Mouse (Mus musculus): ENCODE results near the gene Tnrc18. TPM values are rescaled to one million over a fixed set of nuclear protein-coding genes. Genes with fewer than 3 reads are reported as not detected.

Gene Tnrc18
- polyA plus RNA-seq, 1 experiment from 2014 or later, result 23.3 TPM

DNA sequence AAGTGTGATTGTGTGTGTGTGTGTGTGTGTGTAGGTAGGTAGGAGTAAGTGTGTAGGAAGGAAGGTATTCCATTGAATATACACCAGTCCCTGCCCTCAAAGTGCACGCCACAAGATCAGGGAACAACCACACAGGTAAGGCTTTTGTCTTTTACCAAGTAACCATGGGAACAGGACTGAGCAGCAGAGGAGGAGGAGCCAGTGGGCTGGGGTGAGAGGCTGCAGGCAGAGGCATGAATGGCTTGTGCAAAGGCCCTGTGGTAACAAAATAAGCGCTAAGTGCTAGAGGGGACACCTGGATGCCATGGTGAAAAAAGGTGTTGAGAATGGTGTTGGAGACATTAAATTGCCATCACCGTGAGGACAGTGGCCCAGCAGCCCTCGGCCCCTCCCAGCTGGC, 24.9 kb downstream of the Tnrc18 start:
- no peak overlapping the region for H3K4me2 ChIP-seq (ENCODE audit: low read length)
- H3K4me1 ChIP-seq (ENCODE audit: control insufficient read depth, insufficient read depth, low read length), result peaks cover 34% of the 10 kb centered on the region

DNA sequence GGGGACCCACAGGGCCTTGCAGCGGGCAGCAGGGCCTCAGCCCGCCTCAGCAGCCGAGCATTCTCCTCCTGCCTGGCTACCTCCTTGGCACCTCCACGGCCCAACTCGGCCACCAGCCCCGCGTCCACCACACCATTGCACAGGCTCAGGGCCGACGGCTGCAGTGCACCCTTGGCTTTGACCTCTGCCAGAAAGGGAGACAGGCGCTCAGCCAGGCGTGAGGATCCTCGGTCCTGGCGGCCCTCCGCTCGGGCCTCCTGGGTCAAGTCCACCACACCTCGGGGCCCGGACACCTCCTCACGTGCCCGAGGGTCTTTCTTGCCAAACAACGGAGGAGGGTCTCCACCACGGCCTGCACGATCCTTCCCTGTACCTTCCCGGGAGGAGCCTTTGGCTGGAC, 29.2 kb downstream of the Tnrc18 start:
- ATAC-seq, result no peak
- Histone ChIP-seq H3K9me3 (replicated peaks; ENCODE audit: control insufficient read depth, low read length, poor library complexity, severe bottlenecking) (no peaks in the 10 kb centered on the region), H3K4me2 (ENCODE audit: low read length) (no peak overlapping the region), H3K4me1 (ENCODE audit: control insufficient read depth, insufficient read depth, low read length) (peaks cover 24% of the 10 kb centered on the region), H3K27ac (ENCODE audit: low read length) (no peak overlapping the region), H3K27me3 (ENCODE audit: control insufficient read depth, insufficient read depth, low read depth, low read length) (no peaks in the 10 kb centered on the region), H3K36me3 (ENCODE audit: control insufficient read depth, insufficient read depth, low read length) (peaks cover 21% of the 10 kb centered on the region), H3K9ac (ENCODE audit: low read depth, low read length) (no peak overlapping the region), H3K4me3 (ENCODE audit: low read depth, low read length) (no peak overlapping the region)
- WGBS, result 96% methylated on average over 17 of the region's 23 CpGs

More for the DNA sequence above, 24.9 kb downstream of the Tnrc18 start:
- Histone ChIP-seq H3K27ac (ENCODE audit: low read length) (no peak overlapping the region), H3K36me3 (ENCODE audit: control insufficient read depth, insufficient read depth, low read length) (peaks cover 12% of the 10 kb centered on the region), H3K4me3 (ENCODE audit: low read depth, low read length) (no peak overlapping the region), H3K27me3 (ENCODE audit: control insufficient read depth, insufficient read depth, low read depth, low read length) (no peaks in the 10 kb centered on the region), H3K9me3 (replicated peaks; ENCODE audit: control insufficient read depth, low read length, poor library complexity, severe bottlenecking) (no peaks in the 10 kb centered on the region), H3K9ac (ENCODE audit: low read depth, low read length) (no peak overlapping the region)
- 94% methylated on average over 4 of the region's 4 CpGs for WGBS
- no peak for ATAC-seq

- no peak for ATAC-seq
- H3K4me3 ChIP-seq (ENCODE audit: low read depth, low read length), result no peak overlapping the region
- H3K9ac ChIP-seq (ENCODE audit: low read depth, low read length), result no peak overlapping the region
- H3K4me2 ChIP-seq (ENCODE audit: low read length), result no peak overlapping the region
- peaks cover 22% of the 10 kb centered on the region for H3K4me1 ChIP-seq (ENCODE audit: control insufficient read depth, insufficient read depth, low read length)
- no peaks in the 10 kb centered on the region for H3K27me3 ChIP-seq (ENCODE audit: control insufficient read depth, insufficient read depth, low read depth, low read length)
- H3K27ac ChIP-seq (ENCODE audit: low read length), result no peak overlapping the region
- H3K9me3 ChIP-seq (replicated peaks; ENCODE audit: control insufficient read depth, low read length, poor library complexity, severe bottlenecking), result no peaks in the 10 kb centered on the region
- WGBS, result 86% methylated on average over 37 of the region's 37 CpGs
- peaks cover 21% of the 10 kb centered on the region for H3K36me3 ChIP-seq (ENCODE audit: control insufficient read depth, insufficient read depth, low read length)
Measured at GRCm38 (mm10) chr5:142787304-142787905, 30.1 kb downstream of the Tnrc18 start.

DNA sequence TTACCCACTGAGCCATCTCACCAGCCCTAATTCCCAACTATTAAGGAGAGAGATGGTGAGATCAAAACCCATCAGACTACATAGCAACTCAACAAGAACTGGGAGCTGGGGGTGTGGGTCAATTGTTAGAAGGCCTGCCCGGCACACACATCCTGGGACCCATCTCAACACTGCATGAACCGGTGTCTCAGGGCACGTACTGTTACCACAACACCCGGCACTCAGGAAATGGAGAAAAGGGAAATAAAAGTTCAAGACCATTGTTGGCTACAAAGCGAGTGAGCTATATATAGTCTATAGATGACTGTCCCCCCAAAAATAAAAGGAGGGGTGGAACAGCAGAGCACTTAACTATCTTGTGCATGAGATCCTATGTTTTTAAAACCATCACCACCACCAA, 30.8 kb downstream of the Tnrc18 start:
- Histone ChIP-seq H3K4me2 (ENCODE audit: low read length) (no peak overlapping the region), H3K36me3 (ENCODE audit: control insufficient read depth, insufficient read depth, low read length) (peaks cover 21% of the 10 kb centered on the region), H3K9ac (ENCODE audit: low read depth, low read length) (no peak overlapping the region), H3K9me3 (replicated peaks; ENCODE audit: control insufficient read depth, low read length, poor library complexity, severe bottlenecking) (no peaks in the 10 kb centered on the region), H3K27ac (ENCODE audit: low read length) (no peak overlapping the region), H3K4me1 (ENCODE audit: control insufficient read depth, insufficient read depth, low read length) (peaks cover 22% of the 10 kb centered on the region), H3K4me3 (ENCODE audit: low read depth, low read length) (no peak overlapping the region), H3K27me3 (ENCODE audit: control insufficient read depth, insufficient read depth, low read depth, low read length) (no peaks in the 10 kb centered on the region)
- no peak for ATAC-seq
- 96% methylated on average over 5 of the region's 5 CpGs for WGBS

- peaks cover 21% of the 10 kb centered on the region for H3K36me3 ChIP-seq (ENCODE audit: control insufficient read depth, insufficient read depth, low read length)
- H3K4me1 ChIP-seq (ENCODE audit: control insufficient read depth, insufficient read depth, low read length), result peaks cover 26% of the 10 kb centered on the region
- no peak overlapping the region for H3K4me2 ChIP-seq (ENCODE audit: low read length)
- H3K9me3 ChIP-seq (replicated peaks; ENCODE audit: control insufficient read depth, low read length, poor library complexity, severe bottlenecking), result no peaks in the 10 kb centered on the region
- no peak for ATAC-seq
- H3K4me3 ChIP-seq (ENCODE audit: low read depth, low read length), result no peak overlapping the region
- no peak overlapping the region for H3K9ac ChIP-seq (ENCODE audit: low read depth, low read length)
- 0 out of 2 replicates have a peak overlapping the region, but pooled peaks have one; percentile 3 for H3K27ac ChIP-seq (ENCODE audit: low read length)
- H3K27me3 ChIP-seq (ENCODE audit: control insufficient read depth, insufficient read depth, low read depth, low read length), result no peaks in the 10 kb centered on the region
- WGBS, result 97% methylated on average over 3 of the region's 3 CpGs
Measured at GRCm38 (mm10) chr5:142786215-142786614, 31.2 kb downstream of the Tnrc18 start.

DNA sequence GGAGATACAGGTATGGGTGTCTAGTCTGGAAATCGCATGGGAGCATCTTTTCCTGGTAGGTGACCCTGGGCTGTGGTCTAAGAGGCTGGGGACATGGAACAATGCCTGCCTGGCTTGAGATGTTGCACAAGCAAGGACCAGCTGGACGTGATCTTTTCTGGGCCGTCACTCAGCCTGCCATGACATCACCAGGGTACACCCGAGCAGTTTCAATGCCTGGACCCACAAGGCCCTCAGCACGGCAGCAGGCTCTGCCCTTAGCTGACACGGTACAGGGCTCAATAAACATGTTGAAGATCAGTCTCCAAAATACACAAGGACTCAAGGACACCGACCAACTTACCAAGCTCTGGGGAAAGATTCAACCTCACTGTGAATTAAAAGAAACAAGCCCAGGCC, 34.3 kb downstream of the Tnrc18 start:
- no peak overlapping the region; the same call in 1 of the 2 replicates for H3K27ac ChIP-seq (ENCODE audit: low read length)
- ATAC-seq, result no peak
- peaks cover 15% of the 10 kb centered on the region for H3K36me3 ChIP-seq (ENCODE audit: control insufficient read depth, insufficient read depth, low read length)
- H3K9ac ChIP-seq (ENCODE audit: low read depth, low read length), result no peak overlapping the region
- no peaks in the 10 kb centered on the region for H3K9me3 ChIP-seq (replicated peaks; ENCODE audit: control insufficient read depth, low read length, poor library complexity, severe bottlenecking)
- H3K4me2 ChIP-seq (ENCODE audit: low read length), result no peak overlapping the region
- H3K27me3 ChIP-seq (ENCODE audit: control insufficient read depth, insufficient read depth, low read depth, low read length), result no peaks in the 10 kb centered on the region
- no peak overlapping the region for H3K4me3 ChIP-seq (ENCODE audit: low read depth, low read length)
- WGBS, result 66% methylated on average over 7 of the region's 7 CpGs
- H3K4me1 ChIP-seq (ENCODE audit: control insufficient read depth, insufficient read depth, low read length), result peaks cover 34% of the 10 kb centered on the region

- H3K4me2 ChIP-seq (ENCODE audit: low read length), result no peak overlapping the region
- 92% methylated on average over 8 of the region's 8 CpGs for WGBS
- peaks cover 9% of the 10 kb centered on the region for H3K36me3 ChIP-seq (ENCODE audit: control insufficient read depth, insufficient read depth, low read length)
- no peaks in the 10 kb centered on the region for H3K9me3 ChIP-seq (replicated peaks; ENCODE audit: control insufficient read depth, low read length, poor library complexity, severe bottlenecking)
- no peaks in the 10 kb centered on the region for H3K27me3 ChIP-seq (ENCODE audit: control insufficient read depth, insufficient read depth, low read depth, low read length)
- no peak for ATAC-seq
- H3K4me1 ChIP-seq (ENCODE audit: control insufficient read depth, insufficient read depth, low read length), result peaks cover 37% of the 10 kb centered on the region
- H3K4me3 ChIP-seq (ENCODE audit: low read depth, low read length), result no peak overlapping the region
- no peak overlapping the region; the same call in 1 of the 2 replicates for H3K27ac ChIP-seq (ENCODE audit: low read length)
- H3K9ac ChIP-seq (ENCODE audit: low read depth, low read length), result no peak overlapping the region
Measured at GRCm38 (mm10) chr5:142782459-142783141, 34.9 kb downstream of the Tnrc18 start.

DNA sequence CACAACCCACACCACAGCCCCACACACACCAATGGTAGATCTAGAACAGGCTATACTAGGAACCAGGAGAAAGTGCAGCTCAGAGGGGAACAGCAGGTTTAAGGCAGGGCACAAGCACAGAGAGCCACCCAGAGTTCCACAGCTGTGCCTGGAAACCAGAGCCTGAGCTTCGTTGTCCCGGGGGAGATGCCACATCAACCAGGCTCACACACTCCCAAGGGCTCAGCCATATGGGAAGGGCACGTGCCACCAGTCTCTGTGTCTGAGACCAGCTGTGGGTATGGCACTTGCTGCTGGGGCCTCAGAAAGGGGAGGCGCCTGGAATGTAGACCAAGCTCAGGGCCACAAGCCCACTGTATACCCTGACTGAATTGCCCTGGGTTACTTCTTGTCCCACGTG, 36.9 kb downstream of the Tnrc18 start:
- Histone ChIP-seq H3K36me3 (ENCODE audit: control insufficient read depth, insufficient read depth, low read length) (peaks cover 4% of the 10 kb centered on the region; the same call in 1 of the 2 replicates), H3K9ac (ENCODE audit: low read depth, low read length) (0 out of 2 replicates have a peak overlapping the region, but pooled peaks have one; percentile 17), H3K27ac (ENCODE audit: low read length) (no peak overlapping the region), H3K4me3 (ENCODE audit: low read depth, low read length) (no peak overlapping the region), H3K27me3 (ENCODE audit: control insufficient read depth, insufficient read depth, low read depth, low read length) (no peaks in the 10 kb centered on the region), H3K4me2 (ENCODE audit: low read length) (no peak overlapping the region), H3K4me1 (ENCODE audit: control insufficient read depth, insufficient read depth, low read length) (peaks cover 35% of the 10 kb centered on the region), H3K9me3 (replicated peaks; ENCODE audit: control insufficient read depth, low read length, poor library complexity, severe bottlenecking) (no peaks in the 10 kb centered on the region)
- WGBS, result 71% methylated on average over 5 of the region's 5 CpGs
- no peak for ATAC-seq

DNA sequence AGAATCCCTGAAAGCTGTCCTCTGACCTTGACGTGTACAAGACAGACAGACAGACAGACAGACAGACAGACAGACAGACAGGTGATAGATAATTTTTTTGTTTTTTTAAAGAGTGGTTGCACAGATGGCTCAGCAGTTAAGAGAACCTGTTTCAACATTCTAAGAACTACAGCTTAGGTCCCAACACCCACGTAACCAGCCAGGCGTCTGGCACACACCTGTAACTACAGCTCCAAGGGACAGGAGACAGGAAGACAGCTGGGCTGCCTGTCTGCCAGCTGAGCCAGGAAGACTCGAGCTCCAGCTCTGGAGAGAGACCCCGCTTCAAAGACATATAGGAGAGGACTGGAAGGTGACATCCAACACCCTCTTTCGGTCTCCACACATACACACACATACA, 38.6 kb downstream of the Tnrc18 start:
- Histone ChIP-seq H3K27me3 (ENCODE audit: control insufficient read depth, insufficient read depth, low read depth, low read length) (no peaks in the 10 kb centered on the region), H3K36me3 (ENCODE audit: control insufficient read depth, insufficient read depth, low read length) (peaks cover 16% of the 10 kb centered on the region; the same call in 1 of the 2 replicates), H3K4me2 (ENCODE audit: low read length) (no peak overlapping the region), H3K27ac (ENCODE audit: low read length) (no peak overlapping the region), H3K9me3 (replicated peaks; ENCODE audit: control insufficient read depth, low read length, poor library complexity, severe bottlenecking) (no peaks in the 10 kb centered on the region), H3K9ac (ENCODE audit: low read depth, low read length) (no peak overlapping the region), H3K4me3 (ENCODE audit: low read depth, low read length) (no peak overlapping the region), H3K4me1 (ENCODE audit: control insufficient read depth, insufficient read depth, low read length) (peaks cover 23% of the 10 kb centered on the region)
- 77% methylated on average over 6 of the region's 6 CpGs for WGBS
- no peak for ATAC-seq
